Mouse (Mus musculus): ENCODE measurements at regions not wholly inside any gene's neighbourhood (a gene's known extent, or its start where the extent isn't known, plus 50 kb on each side); places are given as distances from the start of the nearest gene placed in this dataset.

- Histone ChIP-seq H3K79me2 (ENCODE audit: control insufficient read depth, insufficient read depth, low read length) (no peaks in the 10 kb centered on the region), H3K36me3 (ENCODE audit: control insufficient read depth, insufficient read depth, low read length) (no peaks in the 10 kb centered on the region), H3K27ac (replicated peaks; ENCODE audit: insufficient read depth, low read depth, low read length) (no peak overlapping the region), H3K4me3 (ENCODE audit: insufficient read depth, low read depth, low read length) (no peak overlapping the region), H3K27me3 (ENCODE audit: control insufficient read depth, insufficient read depth, low read length) (no peaks in the 10 kb centered on the region), H3K9ac (ENCODE audit: low read depth, low read length) (no peak overlapping the region), H3K4me1 (ENCODE audit: control insufficient read depth, insufficient read depth, low read length) (no peaks in the 10 kb centered on the region)
- no peak for DNase-seq (ENCODE audit: extremely low read depth, low read depth, low spot score)
- no peak for TF ChIP-seq CTCF (IDR thresholded peaks at IDR 0.05; ENCODE audit: low read depth, low read length)
- TF ChIP-seq POLR2A (IDR thresholded peaks at IDR 0.05; ENCODE audit: extremely low read depth, insufficient read depth, low read length): no peak
- WGBS: 67% methylated on average over 8 of the region's 8 CpGs
Observed at GRCm38 (mm10) chr6:111621684-111622480, 651.7 kb upstream of the Lmcd1 start.

GRCm38 (mm10) chr6:111622481-111623139, 650.9 kb upstream of the Lmcd1 start:
- Histone ChIP-seq H3K27me3 (ENCODE audit: control insufficient read depth, insufficient read depth, low read length) (no peaks in the 10 kb centered on the region), H3K4me1 (ENCODE audit: control insufficient read depth, insufficient read depth, low read length) (no peaks in the 10 kb centered on the region), H3K36me3 (ENCODE audit: control insufficient read depth, insufficient read depth, low read length) (no peaks in the 10 kb centered on the region), H3K9ac (ENCODE audit: low read depth, low read length) (no peak overlapping the region), H3K79me2 (ENCODE audit: control insufficient read depth, insufficient read depth, low read length) (no peaks in the 10 kb centered on the region), H3K4me3 (ENCODE audit: insufficient read depth, low read depth, low read length) (no peak overlapping the region), H3K27ac (replicated peaks; ENCODE audit: insufficient read depth, low read depth, low read length) (no peak overlapping the region)
- DNase-seq (ENCODE audit: extremely low read depth, low read depth, low spot score): no peak
- TF ChIP-seq POLR2A (IDR thresholded peaks at IDR 0.05; ENCODE audit: extremely low read depth, insufficient read depth, low read length) (no peak), CTCF (IDR thresholded peaks at IDR 0.05; ENCODE audit: low read depth, low read length) (no peak)
- WGBS: 80% methylated on average over 7 of the region's 7 CpGs

DNA sequence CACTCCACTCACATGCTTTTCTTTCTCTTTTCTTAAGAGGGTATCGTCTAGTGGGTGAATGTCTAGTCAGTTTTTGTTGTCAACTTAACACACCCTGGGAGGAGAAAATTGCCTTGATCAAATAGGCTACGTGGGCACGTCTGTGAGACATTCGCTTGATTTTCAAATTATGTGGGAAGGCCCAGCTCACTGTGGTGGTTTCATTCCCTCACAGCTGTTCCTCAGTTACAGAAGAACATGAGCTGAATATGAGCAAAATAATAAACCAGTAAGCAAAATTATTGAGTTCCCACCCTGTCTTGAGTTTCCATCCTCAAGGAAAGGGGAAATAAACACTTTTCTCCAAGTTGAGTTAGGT, 650.4 kb upstream of the Lmcd1 start:
- H3K36me3 ChIP-seq (ENCODE audit: control insufficient read depth, insufficient read depth, low read length): no peaks in the 10 kb centered on the region
- DNase-seq (ENCODE audit: extremely low read depth, low read depth, low spot score): no peak
- no peak overlapping the region for H3K27ac ChIP-seq (replicated peaks; ENCODE audit: insufficient read depth, low read depth, low read length)
- H3K4me3 ChIP-seq (ENCODE audit: insufficient read depth, low read depth, low read length): no peak overlapping the region
- TF ChIP-seq CTCF (IDR thresholded peaks at IDR 0.05; ENCODE audit: low read depth, low read length) (no peak), POLR2A (IDR thresholded peaks at IDR 0.05; ENCODE audit: extremely low read depth, insufficient read depth, low read length) (no peak)
- no peaks in the 10 kb centered on the region for H3K27me3 ChIP-seq (ENCODE audit: control insufficient read depth, insufficient read depth, low read length)
- no peak overlapping the region for H3K9ac ChIP-seq (ENCODE audit: low read depth, low read length)
- WGBS: 85% methylated on average over 4 of the region's 4 CpGs
- no peaks in the 10 kb centered on the region for H3K4me1 ChIP-seq (ENCODE audit: control insufficient read depth, insufficient read depth, low read length)
- no peaks in the 10 kb centered on the region for H3K79me2 ChIP-seq (ENCODE audit: control insufficient read depth, insufficient read depth, low read length)

GRCm38 (mm10) chr6:111625501-111625900, 648.1 kb upstream of the Lmcd1 start:
- Histone ChIP-seq H3K9ac (ENCODE audit: low read depth, low read length) (no peak overlapping the region), H3K27ac (replicated peaks; ENCODE audit: insufficient read depth, low read depth, low read length) (no peak overlapping the region), H3K36me3 (ENCODE audit: control insufficient read depth, insufficient read depth, low read length) (no peaks in the 10 kb centered on the region), H3K27me3 (ENCODE audit: control insufficient read depth, insufficient read depth, low read length) (no peaks in the 10 kb centered on the region), H3K79me2 (ENCODE audit: control insufficient read depth, insufficient read depth, low read length) (no peaks in the 10 kb centered on the region), H3K4me3 (ENCODE audit: insufficient read depth, low read depth, low read length) (no peak overlapping the region), H3K4me1 (ENCODE audit: control insufficient read depth, insufficient read depth, low read length) (no peaks in the 10 kb centered on the region)
- DNase-seq (ENCODE audit: extremely low read depth, low read depth, low spot score): no peak
- TF ChIP-seq CTCF (IDR thresholded peaks at IDR 0.05; ENCODE audit: low read depth, low read length) (no peak), POLR2A (IDR thresholded peaks at IDR 0.05; ENCODE audit: extremely low read depth, insufficient read depth, low read length) (no peak)

DNA sequence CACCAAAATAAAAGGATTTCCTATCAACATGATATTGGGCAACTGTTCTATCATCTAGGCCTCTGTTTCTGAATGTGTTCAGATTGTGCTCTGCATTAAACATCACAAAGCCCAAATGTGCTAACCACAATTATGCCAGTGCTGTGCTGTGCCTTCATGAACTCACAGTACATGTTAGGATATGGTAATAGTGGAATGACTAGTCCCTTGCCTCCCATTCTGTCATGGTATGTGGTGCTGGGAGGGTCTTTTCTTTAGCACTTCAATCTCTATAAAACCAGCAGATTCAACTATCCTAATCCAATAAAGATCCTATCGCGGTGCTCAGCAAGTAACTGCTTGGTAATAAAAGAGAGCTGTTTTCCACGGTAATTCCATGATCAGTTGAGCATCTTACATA, 620.8 kb upstream of the Lmcd1 start:
- Histone ChIP-seq H3K9ac (ENCODE audit: low read depth, low read length) (no peak overlapping the region), H3K4me3 (ENCODE audit: insufficient read depth, low read depth, low read length) (no peak overlapping the region), H3K36me3 (ENCODE audit: control insufficient read depth, insufficient read depth, low read length) (no peaks in the 10 kb centered on the region), H3K27me3 (ENCODE audit: control insufficient read depth, insufficient read depth, low read length) (no peaks in the 10 kb centered on the region), H3K27ac (replicated peaks; ENCODE audit: insufficient read depth, low read depth, low read length) (no peak overlapping the region), H3K79me2 (ENCODE audit: control insufficient read depth, insufficient read depth, low read length) (no peaks in the 10 kb centered on the region), H3K4me1 (ENCODE audit: control insufficient read depth, insufficient read depth, low read length) (no peaks in the 10 kb centered on the region)
- DNase-seq (ENCODE audit: extremely low read depth, low read depth, low spot score): no peak
- TF ChIP-seq POLR2A (IDR thresholded peaks at IDR 0.05; ENCODE audit: extremely low read depth, insufficient read depth, low read length) (no peak), CTCF (IDR thresholded peaks at IDR 0.05; ENCODE audit: low read depth, low read length) (no peak)
- WGBS: 86% methylated on average over 3 of the region's 3 CpGs

DNA sequence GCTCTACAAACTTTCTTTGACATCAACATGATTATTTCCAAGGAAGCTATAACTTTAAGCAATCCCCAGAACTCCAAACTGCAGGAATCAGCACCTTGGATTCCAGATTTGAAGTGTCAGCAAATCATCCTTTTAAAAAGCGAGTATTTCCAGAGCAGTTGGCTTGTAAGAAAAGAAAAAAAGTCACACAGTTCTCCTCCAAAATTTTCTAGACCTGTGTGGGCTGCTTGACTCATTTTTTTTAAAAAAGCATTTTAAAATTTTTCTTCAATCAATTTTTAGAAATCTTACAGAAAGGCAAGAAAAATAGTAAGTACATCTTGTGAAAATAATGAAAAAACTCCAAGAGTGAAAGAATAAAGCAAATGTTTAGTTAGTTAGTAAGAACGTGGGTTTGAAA, 613.6 kb upstream of the Lmcd1 start:
- Histone ChIP-seq H3K4me1 (ENCODE audit: control insufficient read depth, insufficient read depth, low read length) (no peaks in the 10 kb centered on the region), H3K9ac (ENCODE audit: low read depth, low read length) (no peak overlapping the region), H3K79me2 (ENCODE audit: control insufficient read depth, insufficient read depth, low read length) (no peaks in the 10 kb centered on the region), H3K27me3 (ENCODE audit: control insufficient read depth, insufficient read depth, low read length) (no peaks in the 10 kb centered on the region), H3K27ac (replicated peaks; ENCODE audit: insufficient read depth, low read depth, low read length) (no peak overlapping the region), H3K36me3 (ENCODE audit: control insufficient read depth, insufficient read depth, low read length) (no peaks in the 10 kb centered on the region), H3K4me3 (ENCODE audit: insufficient read depth, low read depth, low read length) (no peak overlapping the region)
- 69% methylated on average over 2 of the region's 2 CpGs for WGBS
- TF ChIP-seq CTCF (IDR thresholded peaks at IDR 0.05; ENCODE audit: low read depth, low read length) (no peak), POLR2A (IDR thresholded peaks at IDR 0.05; ENCODE audit: extremely low read depth, insufficient read depth, low read length) (no peak)
- DNase-seq (ENCODE audit: extremely low read depth, low read depth, low spot score): no peak
